Mouse (Mus musculus): ENCODE results near the gene Sergef.

DNA sequence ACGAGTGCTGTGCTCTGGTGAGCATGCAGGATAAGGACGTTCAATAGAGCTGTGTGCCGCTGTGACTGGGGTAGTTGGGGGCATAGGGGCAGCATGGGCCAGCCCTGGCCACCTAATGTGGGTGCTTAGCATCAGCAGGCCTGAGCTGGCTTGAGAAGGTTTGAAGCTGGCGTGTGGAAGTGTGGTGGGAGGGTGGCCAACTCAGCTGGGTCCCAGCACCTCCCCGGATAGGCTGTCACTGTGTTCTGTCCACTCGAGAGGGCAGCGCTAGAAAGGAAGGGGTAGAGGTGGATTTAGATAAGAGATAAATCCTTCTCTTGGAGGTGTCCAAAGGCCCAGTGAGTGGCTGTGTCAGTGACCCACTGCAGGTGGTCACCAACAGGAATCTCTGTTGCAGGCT, 222.1 kb downstream of the Sergef start:
- TF ChIP-seq CTCF (IDR thresholded peaks at IDR 0.05) (no peak), POLR2A (IDR thresholded peaks at IDR 0.05; ENCODE audit: insufficient read depth, low read depth, low read length) (no peak)
